Mouse (Mus musculus) adrenal gland, adult 8-10 months (tissue): ENCODE measurements around the gene Gjb6. TPM values are rescaled to one million over a fixed set of nuclear protein-coding genes. Genes with fewer than 3 reads are reported as not detected.

Source experiments
- DNase-seq: peaks from one replicate; pipeline ENCODE4 v3.0.0; 2022
- total RNA-seq, 4 experiments: library from RNA; stranded (reverse); gene quantifications; 2 replicates each; pipeline ENCODE4 v1.2.4; 2022

Gene Gjb6
- total RNA-seq, 4 experiments from 2014 or later, result 0.13 TPM; not detected in 3

DNA sequence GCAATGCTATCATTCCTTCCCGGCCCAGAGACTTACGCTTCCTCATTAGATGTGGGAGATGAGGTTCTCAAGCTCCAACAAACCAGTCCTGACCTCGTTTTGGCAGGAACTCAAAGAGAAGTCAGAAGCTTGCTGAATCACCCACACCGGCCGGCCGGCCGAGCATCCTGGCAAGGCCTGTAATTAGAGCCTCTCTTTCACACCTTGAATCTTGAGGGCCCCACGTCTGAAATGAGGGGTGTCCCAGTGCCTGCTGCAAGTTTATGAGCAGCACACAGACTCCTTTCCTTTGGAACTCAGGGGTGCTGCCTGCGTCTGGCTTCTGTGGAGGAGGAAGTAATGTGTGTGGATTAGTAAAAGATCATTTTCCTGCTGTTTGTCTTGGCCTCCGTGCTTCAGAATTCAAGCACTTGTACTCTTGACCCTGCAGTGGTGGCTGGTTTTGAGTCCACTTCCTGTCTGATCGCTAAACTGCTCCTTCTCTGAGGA lies 49.2 kb downstream of the Gjb6 start:
- DNase-seq, result no peak

DNA sequence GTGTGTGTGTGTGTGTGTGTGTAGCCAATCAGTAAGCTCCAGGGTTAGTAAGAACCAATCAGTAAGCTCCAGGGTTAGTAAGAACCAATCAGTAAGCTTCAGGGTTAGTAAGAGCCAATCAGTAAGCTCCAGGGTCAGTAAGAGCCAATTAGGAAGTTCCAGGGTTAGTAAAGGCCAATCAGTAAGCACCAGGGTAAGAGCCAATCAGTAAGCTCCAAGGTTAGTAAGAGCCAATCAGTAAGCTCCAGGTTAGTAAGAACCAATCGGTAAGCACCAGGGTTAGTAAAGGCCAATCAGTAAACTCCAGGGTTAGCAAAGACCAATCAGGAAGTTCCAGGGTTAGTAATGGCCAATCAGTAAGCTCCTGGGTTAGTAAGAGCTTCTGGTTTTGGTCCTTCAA lies 50.5 kb downstream of the Gjb6 start:
- DNase-seq, result no peak

DNA sequence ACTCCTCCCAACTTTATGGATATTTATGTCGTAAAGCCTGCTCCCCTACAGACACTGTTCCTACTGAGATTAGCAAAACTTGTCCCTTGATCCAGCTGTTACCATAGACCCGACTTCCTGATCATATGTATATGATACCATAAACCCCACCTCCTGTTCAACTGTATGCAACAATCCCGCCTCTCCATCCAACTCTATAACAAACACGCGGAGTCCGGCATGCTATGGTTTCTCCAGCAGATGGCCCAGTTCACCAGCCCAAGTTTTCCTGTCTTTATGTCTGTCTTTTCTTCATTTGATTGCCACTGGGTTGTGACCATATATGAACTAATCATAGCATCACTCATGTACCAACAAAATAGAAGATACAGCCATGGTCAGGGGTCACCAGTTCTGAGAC lies 57.9 kb downstream of the Gjb6 start:
- no peak for DNase-seq

Other genes with a start within 250 kb of the Gjb6 start
- gene Zmym2, start 247.0 kb downstream of the Gjb6 start, total RNA-seq, result 10 to 100 TPM; 50.4 to 84.7 (median 63.2) TPM
- gene Gja3, start 75.5 kb downstream of the Gjb6 start, total RNA-seq, result not detected
- gene Gjb2, start 28.9 kb downstream of the Gjb6 start, total RNA-seq, result 1 to 10 TPM in 2 of 4 experiments, under 1 TPM in 2; 0.28 to 5.9 (median 2.4) TPM
- gene Gm4491, start 17.7 kb downstream of the Gjb6 start, total RNA-seq, result not detected